Mouse (Mus musculus) left cerebral cortex, postnatal 4 days (tissue): ENCODE measurements around the gene Prlhr. TPM values are rescaled to one million over a fixed set of nuclear protein-coding genes. Genes with fewer than 3 reads are reported as not detected.

Experiments used
- DNase-seq: peaks from one replicate; pipeline ENCODE4 v3.0.0-alpha.2; 2022
- intact Hi-C: fragments of 180-260 bp; cut with DNase I; formaldehyde crosslinking; loops from one replicate; pipeline ENCODE4 v1.15.1; 2025
- total RNA-seq, 2 experiments: library from RNA; stranded (reverse); gene quantifications; 2 replicates each; pipeline ENCODE4 v1.2.3; 2021

Gene Prlhr
- total RNA-seq, 2 experiments from 2014 or later, result 0.44 to 0.48 TPM

GRCm38 (mm10) chr19:60437566-60438241 lies 30.4 kb downstream of the Prlhr start:
- intact Hi-C loops, result loop anchor here (10.0 kb wide), 3 partner anchors 117 to 1023 kb away; partner anchors contain the start of gene Nanos1
- peak; percentile 18 for DNase-seq

- intact Hi-C loops, result loop anchor here (10.0 kb wide), 3 partner anchors 122 to 1018 kb away; partner anchors contain the start of gene Nanos1
- no peak for DNase-seq
Measured at GRCm38 (mm10) chr19:60432347-60433129, 35.6 kb downstream of the Prlhr start.

- intact Hi-C loops, result no loop called here
- peak; percentile 6 for DNase-seq
Measured at GRCm38 (mm10) chr19:60417611-60418010, 50.5 kb downstream of the Prlhr start.

Other genes with a start within 250 kb of the Prlhr start
- gene Fam204a, start 241.6 kb downstream of the Prlhr start, total RNA-seq, result 10 to 100 TPM; 34.8 to 36.3 TPM
- gene Cacul1, start 112.7 kb upstream of the Prlhr start, total RNA-seq, result 10 to 100 TPM; 44.1 to 49.1 TPM